In genomic region chr2:164564346-164564745, GRCm38 (mm10) we compare ENCODE assay signal across 12 mouse cellular contexts. TPM values are rescaled to one million over a fixed set of nuclear protein-coding genes. Genes with fewer than 3 reads are reported as not detected.
DNase-seq lines count a peak whose midpoint lies in the region; ATAC-seq and TF ChIP-seq lines count a peak whose summit lies in the region.
"Had no signal": no experiment of that assay in that cellular context is flagged by ENCODE, and none has a peak within 500 bp of the region (broad histone marks: within the 10 kb centered on the region; RNA-seq: fewer than 3 reads in every experiment).

No protein-coding gene starts in this region.

- no peak for ATAC-seq in forebrain, embryonic 13.5 days
- ATAC-seq in forebrain, embryonic 16.5 days: no peak
- no peak for ATAC-seq in kidney, postnatal 0 days (replicated peaks; ENCODE audit: low FRiP score, low read depth)
- ATAC-seq in embryonic facial prominence, embryonic 14.5 days (ENCODE audit: low read depth): no peak

- H3K27ac ChIP-seq in forebrain, embryonic 13.5 days: no peak overlapping the region
- H3K27ac ChIP-seq in forebrain, embryonic 16.5 days (ENCODE audit: low read length): no peak overlapping the region
- H3K27ac ChIP-seq in kidney, postnatal 0 days: peak overlapping the region; percentile 85; the same call in 1 of the 2 replicates
- no peak overlapping the region for H3K27ac ChIP-seq in embryonic facial prominence, embryonic 14.5 days (replicated peaks; ENCODE audit: low read depth, low read length)
- H3K27ac ChIP-seq: liver, embryonic 15.5 days had no signal

- H3K9ac ChIP-seq in forebrain, embryonic 13.5 days: no peak overlapping the region
- no peak overlapping the region for H3K9ac ChIP-seq in forebrain, embryonic 16.5 days (replicated peaks; ENCODE audit: low read depth, low read length)
- H3K9ac ChIP-seq in kidney, postnatal 0 days (ENCODE audit: low read depth, low read length): peak overlapping the region; percentile 65; the same call in 1 of the 2 replicates
- H3K9ac ChIP-seq in embryonic facial prominence, embryonic 14.5 days (ENCODE audit: low read depth, low read length): peak overlapping the region; percentile 69
- H3K9ac ChIP-seq: liver, embryonic 15.5 days had no signal

- peak overlapping the region; percentile 96; the same call in 1 of the 2 replicates for H3K4me2 ChIP-seq in forebrain, embryonic 13.5 days
- no peak overlapping the region for H3K4me2 ChIP-seq in forebrain, embryonic 16.5 days (ENCODE audit: low read length)
- peak overlapping the region; percentile 85 for H3K4me2 ChIP-seq in kidney, postnatal 0 days (ENCODE audit: low read length)
- H3K4me2 ChIP-seq in embryonic facial prominence, embryonic 14.5 days (ENCODE audit: low read depth, low read length): peak overlapping the region; percentile 97

- H3K4me1 ChIP-seq in forebrain, embryonic 13.5 days: peaks cover 23% of the 10 kb centered on the region
- H3K4me1 ChIP-seq in forebrain, embryonic 16.5 days (replicated peaks; ENCODE audit: control insufficient read depth, insufficient read depth, low read length): peaks cover 13% of the 10 kb centered on the region
- peaks cover 5% of the 10 kb centered on the region; the same call in 1 of the 2 replicates for H3K4me1 ChIP-seq in kidney, postnatal 0 days (replicated peaks; ENCODE audit: insufficient read depth, low read length)
- H3K4me1 ChIP-seq in E14TG2a.4 (replicated peaks; ENCODE audit: low read depth, low read length): peaks cover 46% of the 10 kb centered on the region
- H3K4me1 ChIP-seq in embryonic facial prominence, embryonic 14.5 days (ENCODE audit: control insufficient read depth, insufficient read depth, low read length): 0 out of 2 replicates have a peak, but pooled peaks cover 5% of the 10 kb centered on the region
- H3K4me1 ChIP-seq: liver, embryonic 15.5 days had no signal

- no peaks in the 10 kb centered on the region for H3K9me3 ChIP-seq in forebrain, embryonic 13.5 days (replicated peaks)
- no peaks in the 10 kb centered on the region for H3K9me3 ChIP-seq in forebrain, embryonic 16.5 days (ENCODE audit: control insufficient read depth, low read length)
- no peaks in the 10 kb centered on the region for H3K9me3 ChIP-seq in kidney, postnatal 0 days (replicated peaks; ENCODE audit: low read length)
- peaks cover 7% of the 10 kb centered on the region for H3K9me3 ChIP-seq in E14TG2a.4 (ENCODE audit: low read length)
- H3K9me3 ChIP-seq in embryonic facial prominence, embryonic 14.5 days (ENCODE audit: control insufficient read depth, low read length): no peaks in the 10 kb centered on the region
- H3K9me3 ChIP-seq: liver, embryonic 15.5 days had no signal

- no peak overlapping the region for H3K4me3 ChIP-seq in forebrain, embryonic 13.5 days
- H3K4me3 ChIP-seq in forebrain, embryonic 16.5 days (replicated peaks; ENCODE audit: low read length): no peak overlapping the region
- H3K4me3 ChIP-seq in kidney, postnatal 0 days (replicated peaks; ENCODE audit: low read depth, low read length): peak overlapping the region; percentile 42; the same call in 1 of the 2 replicates
- peak overlapping the region; percentile 75; the same call in 1 of the 2 replicates for H3K4me3 ChIP-seq in E14TG2a.4 (replicated peaks; ENCODE audit: low read length)
- H3K4me3 ChIP-seq in embryonic facial prominence, embryonic 14.5 days (ENCODE audit: low read depth, low read length): no peak overlapping the region

- DNase-seq in kidney, postnatal 0 days (ENCODE audit: low spot score): no peak
- DNase-seq in kidney, adult 9 months: no peak
- no peak for DNase-seq in embryonic facial prominence, embryonic 14.5 days (ENCODE audit: low spot score)
- no peak for DNase-seq in urinary bladder, postnatal 36 days (ENCODE audit: low spot score in 2 of 2)
- DNase-seq in right cerebral cortex, postnatal 36 days (ENCODE audit: low spot score in 2 of 2): no peak
- DNase-seq: cerebellum, adult 11-12 months had no signal

- H3K27me3 ChIP-seq in forebrain, embryonic 13.5 days: peaks cover 15% of the 10 kb centered on the region
- 0 out of 2 replicates have a peak, but pooled peaks cover 4% of the 10 kb centered on the region for H3K27me3 ChIP-seq in forebrain, embryonic 16.5 days (replicated peaks; ENCODE audit: control insufficient read depth, insufficient read depth, low read length)
- H3K27me3 ChIP-seq in kidney, postnatal 0 days (ENCODE audit: insufficient read depth, low read length): no peaks in the 10 kb centered on the region
- peaks cover 17% of the 10 kb centered on the region for H3K27me3 ChIP-seq in E14TG2a.4 (ENCODE audit: insufficient read depth, low read length)
- no peaks in the 10 kb centered on the region for H3K27me3 ChIP-seq in embryonic facial prominence, embryonic 14.5 days (replicated peaks; ENCODE audit: control insufficient read depth, insufficient read depth, low read length)

- TF ChIP-seq CTCF in kidney, postnatal 0 days (IDR thresholded peaks at IDR 0.05; ENCODE audit: low read depth): no peak
- no peak for TF ChIP-seq CTCF in E14TG2a.4 (conservative IDR thresholded peaks at IDR 0.05; ENCODE audit: low read length)

- no peaks in the 10 kb centered on the region for H3K36me3 ChIP-seq in forebrain, embryonic 13.5 days (ENCODE audit: poor library complexity, severe bottlenecking)
- no peaks in the 10 kb centered on the region for H3K36me3 ChIP-seq in forebrain, embryonic 16.5 days (ENCODE audit: control insufficient read depth, insufficient read depth)
- no peaks in the 10 kb centered on the region for H3K36me3 ChIP-seq in kidney, postnatal 0 days (ENCODE audit: insufficient read depth, low read length)
- H3K36me3 ChIP-seq in E14TG2a.4 (ENCODE audit: insufficient read depth, low read length): peaks cover 43% of the 10 kb centered on the region
- no peaks in the 10 kb centered on the region for H3K36me3 ChIP-seq in embryonic facial prominence, embryonic 14.5 days (ENCODE audit: control insufficient read depth, insufficient read depth, low read length)
- H3K36me3 ChIP-seq: liver, embryonic 15.5 days had no signal

- WGBS in forebrain, embryonic 13.5 days: 75% methylated on average over 5 of the region's 5 CpGs
- 59% methylated on average over 5 of the region's 5 CpGs for WGBS in forebrain, embryonic 16.5 days
- WGBS in kidney, postnatal 0 days: 56% methylated on average over 5 of the region's 5 CpGs
- WGBS in embryonic facial prominence, embryonic 14.5 days: 56% methylated on average over 5 of the region's 5 CpGs

RNA-seq across cellular contexts. Expression of gene Wfdc2, which starts 2.1 kb away (rescaled TPM):
- 15.4 and 21.2 TPM in 2 replicates for polyA plus RNA-seq in forebrain, embryonic 13.5 days (2015; fragmentation: Nextera tagmentation; extraction: Ambion mirVana)
- polyA plus RNA-seq in forebrain, embryonic 16.5 days (2015; fragmentation: Nextera tagmentation; extraction: Ambion mirVana): 1.4 and 3.0 TPM in 2 replicates
- polyA plus RNA-seq in kidney, postnatal 0 days (2015; fragmentation: Nextera tagmentation; extraction: Ambion mirVana): 715 and 716 TPM in 2 replicates
- polyA plus RNA-seq in embryonic facial prominence, embryonic 14.5 days (2014; fragmentation: Nextera tagmentation; extraction: Ambion mirVana): 53.7 and 62.4 TPM in 2 replicates

RNA-seq across cellular contexts. Expression of gene Spint3, which starts 8.9 kb away (rescaled TPM):
- polyA plus RNA-seq in forebrain, embryonic 13.5 days (2015; fragmentation: Nextera tagmentation; extraction: Ambion mirVana): not detected in 2 replicates
- not detected in 2 replicates for polyA plus RNA-seq in forebrain, embryonic 16.5 days (2015; fragmentation: Nextera tagmentation; extraction: Ambion mirVana)
- not detected in 2 replicates for polyA plus RNA-seq in kidney, postnatal 0 days (2015; fragmentation: Nextera tagmentation; extraction: Ambion mirVana)
- not detected in 2 replicates for polyA plus RNA-seq in embryonic facial prominence, embryonic 14.5 days (2014; fragmentation: Nextera tagmentation; extraction: Ambion mirVana)
- polyA plus RNA-seq: frontal cortex, adult 2 months; heart, embryonic 16.5 days; liver, embryonic 15.5 days had no signal

RNA-seq across cellular contexts. Expression of gene Wfdc6a, which starts 20.9 kb away (rescaled TPM):
- not detected in 2 replicates for polyA plus RNA-seq in forebrain, embryonic 13.5 days (2015; fragmentation: Nextera tagmentation; extraction: Ambion mirVana)
- not detected in 2 replicates for polyA plus RNA-seq in forebrain, embryonic 16.5 days (2015; fragmentation: Nextera tagmentation; extraction: Ambion mirVana)
- not detected in 2 replicates for polyA plus RNA-seq in kidney, postnatal 0 days (2015; fragmentation: Nextera tagmentation; extraction: Ambion mirVana)
- polyA plus RNA-seq in embryonic facial prominence, embryonic 14.5 days (2014; fragmentation: Nextera tagmentation; extraction: Ambion mirVana): 0.51 TPM in 1 of 2 replicates, not detected in the other
- polyA plus RNA-seq: liver, embryonic 15.5 days had no signal

RNA-seq across cellular contexts. Expression of gene Eppin, which starts 29.0 kb away (rescaled TPM):
- not detected in 2 replicates for polyA plus RNA-seq in forebrain, embryonic 13.5 days (2015; fragmentation: Nextera tagmentation; extraction: Ambion mirVana)
- polyA plus RNA-seq in forebrain, embryonic 16.5 days (2015; fragmentation: Nextera tagmentation; extraction: Ambion mirVana): not detected in 2 replicates
- polyA plus RNA-seq in kidney, postnatal 0 days (2015; fragmentation: Nextera tagmentation; extraction: Ambion mirVana): 0.16 TPM in 1 of 2 replicates, not detected in the other
- polyA plus RNA-seq in embryonic facial prominence, embryonic 14.5 days (2014; fragmentation: Nextera tagmentation; extraction: Ambion mirVana): not detected in 2 replicates
- polyA plus RNA-seq: frontal cortex, adult 2 months; heart, embryonic 16.5 days; liver, embryonic 15.5 days had no signal

RNA-seq across cellular contexts. Expression of gene Wfdc6b, which starts 49.0 kb away (rescaled TPM):
- not detected in 2 replicates for polyA plus RNA-seq in forebrain, embryonic 13.5 days (2015; fragmentation: Nextera tagmentation; extraction: Ambion mirVana)
- not detected in 2 replicates for polyA plus RNA-seq in forebrain, embryonic 16.5 days (2015; fragmentation: Nextera tagmentation; extraction: Ambion mirVana)
- polyA plus RNA-seq in kidney, postnatal 0 days (2015; fragmentation: Nextera tagmentation; extraction: Ambion mirVana): not detected in 2 replicates
- not detected in 2 replicates for polyA plus RNA-seq in embryonic facial prominence, embryonic 14.5 days (2014; fragmentation: Nextera tagmentation; extraction: Ambion mirVana)
- polyA plus RNA-seq: frontal cortex, adult 2 months; heart, embryonic 16.5 days; liver, embryonic 15.5 days had no signal

Comparison
In these comparisons a context has a peak if more than half of its experiments do, and no peak if none do; other contexts are left out.
1. H3K4me3 ChIP-seq: peak in kidney, postnatal 0 days (single experiment) and E14TG2a.4 (single experiment); none in forebrain, embryonic 13.5 days (single experiment), forebrain, embryonic 16.5 days (single experiment) and embryonic facial prominence, embryonic 14.5 days (single experiment).
2. H3K9ac ChIP-seq: peak in kidney, postnatal 0 days (single experiment) and embryonic facial prominence, embryonic 14.5 days (single experiment); none in forebrain, embryonic 13.5 days (single experiment) and forebrain, embryonic 16.5 days (single experiment).
3. RNA of gene Wfdc2, which starts 2.1 kb away (polyA plus RNA-seq): 715 to 716 TPM in kidney, postnatal 0 days; 53.7 to 62.4 TPM in embryonic facial prominence, embryonic 14.5 days, 15.4 to 21.2 TPM in forebrain, embryonic 13.5 days and 1.4 to 3.0 TPM in forebrain, embryonic 16.5 days; every median in the first group is over 10 times any median in the second.